Mouse (Mus musculus) ES-Bruce4 (cell line): Measurements from ENCODE around the gene Vrk2.

Experiments
- CTCF ChIP-seq: IDR thresholded peaks from one replicate; pipeline ENCODE4 v1.8.1; 2011; ENCODE audit warnings: low read depth, low read length
- EP300 ChIP-seq: IDR thresholded peaks from 2 replicates; pipeline ENCODE4 v1.6.1; 2011; ENCODE audit warnings: low read depth, low read length; ENCODE audit not compliant: insufficient read depth

GRCm38 (mm10) chr11:26526861-26527260 is 66.9 kb downstream of the Vrk2 start:
- no peak for TF ChIP-seq CTCF
- TF ChIP-seq EP300: no peak
